Mouse (Mus musculus) ES-Bruce4 (cell line): ENCODE measurements around the gene Fbxo11.

Experiments used
- CTCF ChIP-seq: IDR thresholded peaks from one replicate; pipeline ENCODE4 v1.8.1; 2011; ENCODE audit warnings: low read depth, low read length
- POLR2A ChIP-seq: IDR thresholded peaks from one replicate; pipeline ENCODE4 v1.8.1; 2011; ENCODE audit warnings: low read length; ENCODE audit not compliant: insufficient read depth

- TF ChIP-seq POLR2A (no peak), CTCF (no peak)
These were observed 41.3 kb upstream of the Fbxo11 start for GRCm38 (mm10) chr17:88106365-88106764.
